Mouse (Mus musculus) MEL (cell line): ENCODE measurements around the gene Disp3. TPM values are rescaled to one million over a fixed set of nuclear protein-coding genes. Genes with fewer than 3 reads are reported as not detected.

Experiments
- DNase-seq: peaks from one replicate; pipeline ENCODE4 v3.0.0; 2011; ENCODE audit warnings: low read depth, low spot score
- H3K27ac ChIP-seq: 2 replicates; pipeline ENCODE4 v1.5.1; 2012; ENCODE audit warnings: low read depth, mild to moderate bottlenecking, control low read depth, low read length, moderate library complexity; ENCODE audit not compliant: control insufficient read depth
- H3K27me3 ChIP-seq, 2 experiments: fragments of 150-350 bp in 1 of 2; sonication (generic) in 1 of 2; 2 replicates each; pipeline ENCODE4 v1.6.1; 2012; ENCODE audit warnings: low read length in 2 of 2, mild to moderate bottlenecking in 2 of 2, improper control_type of control experiment in 1 of 2, moderate library complexity in 1 of 2; ENCODE audit not compliant: insufficient read depth in 2 of 2, control insufficient read depth in 1 of 2
- H3K36me3 ChIP-seq, 2 experiments: 2 replicates each; pipeline ENCODE4 v1.6.1; 2012 to 2014; ENCODE audit warnings: low read length in 2 of 2, improper control_type of control experiment in 1 of 2, inconsistent platforms in 1 of 2, mild to moderate bottlenecking in 1 of 2; ENCODE audit not compliant: insufficient read depth in 2 of 2, control insufficient read depth in 1 of 2
- H3K4me1 ChIP-seq, 2 experiments: fragments of 150-350 bp in 1 of 2; sonication (generic) in 1 of 2; 2 replicates each; pipeline ENCODE4 v1.6.1; 2012; ENCODE audit warnings: low read length in 2 of 2, improper control_type of control experiment in 1 of 2, mild to moderate bottlenecking in 1 of 2; ENCODE audit not compliant: insufficient read depth in 2 of 2, control insufficient read depth in 1 of 2
- H3K4me3 ChIP-seq, 2 experiments: fragments of 150-350 bp in 1 of 2; sonication (generic) in 1 of 2; 2 replicates each; pipeline ENCODE4 v1.5.1; 2012; ENCODE audit warnings: low read depth in 2 of 2, low read length in 2 of 2, mild to moderate bottlenecking in 2 of 2, moderate library complexity in 2 of 2, control low read depth in 1 of 2, improper control_type of control experiment in 1 of 2; ENCODE audit not compliant: control insufficient read depth in 1 of 2, insufficient read depth in 1 of 2
- H3K79me2 ChIP-seq: 2 replicates; pipeline ENCODE4 v1.6.1; 2012; ENCODE audit warnings: mild to moderate bottlenecking, low read length, moderate library complexity; ENCODE audit not compliant: control insufficient read depth, poor library complexity, insufficient read depth
- H3K9ac ChIP-seq: 2 replicates; pipeline ENCODE4 v1.6.1; 2012; ENCODE audit warnings: low read depth, mild to moderate bottlenecking, control low read depth, low read length, moderate library complexity; ENCODE audit not compliant: control insufficient read depth, poor library complexity, severe bottlenecking
- H3K9me3 ChIP-seq: fragments of 150-350 bp; sonication (generic); replicated peaks from 2 replicates; pipeline ENCODE4 v1.6.1; 2012; ENCODE audit warnings: mild to moderate bottlenecking, low read length, improper control_type of control experiment, moderate library complexity; ENCODE audit not compliant: insufficient read depth
- BHLHE40 ChIP-seq: IDR thresholded peaks from 2 replicates; pipeline ENCODE4 v1.6.1; 2012; ENCODE audit warnings: low read depth, mild to moderate bottlenecking, inconsistent platforms, low read length, improper control_type of control experiment, borderline replicate concordance
- E2F4 ChIP-seq: IDR thresholded peaks from 2 replicates; pipeline ENCODE4 v1.6.1; 2011; ENCODE audit warnings: low read depth, low read length, improper control_type of control experiment, borderline replicate concordance
- ELF1 ChIP-seq: IDR thresholded peaks from 2 replicates; pipeline ENCODE4 v1.6.1; 2014; ENCODE audit warnings: low read depth, mild to moderate bottlenecking, inconsistent platforms, low read length, improper control_type of control experiment, moderate library complexity
- EP300 ChIP-seq, 2 experiments: IDR thresholded peaks; 2 replicates each; pipeline ENCODE4 v1.6.1; 2011; ENCODE audit warnings: improper control_type of control experiment in 2 of 2, low read length in 2 of 2, low read depth in 1 of 2, mild to moderate bottlenecking in 1 of 2
- GABPA ChIP-seq: IDR thresholded peaks from 2 replicates; pipeline ENCODE4 v1.6.1; 2012; ENCODE audit warnings: low read depth, mild to moderate bottlenecking, inconsistent platforms, low read length, improper control_type of control experiment, moderate library complexity
- JUND ChIP-seq: IDR thresholded peaks from 2 replicates; pipeline ENCODE4 v1.6.1; 2011; ENCODE audit warnings: low read depth, mild to moderate bottlenecking, improper control_type of control experiment, low read length
- MAFK ChIP-seq: IDR thresholded peaks from 2 replicates; pipeline ENCODE4 v1.6.1; 2011; ENCODE audit warnings: low read depth, mild to moderate bottlenecking, low read length, improper control_type of control experiment, borderline replicate concordance
- MAX ChIP-seq: IDR thresholded peaks from 2 replicates; pipeline ENCODE4 v1.6.1; 2011; ENCODE audit warnings: low read length, improper control_type of control experiment
- MAZ ChIP-seq: IDR thresholded peaks from 2 replicates; pipeline ENCODE4 v1.6.1; 2012; ENCODE audit warnings: low read depth, mild to moderate bottlenecking, inconsistent platforms, low read length, improper control_type of control experiment
- MEF2A ChIP-seq: IDR thresholded peaks from 2 replicates; pipeline ENCODE4 v1.6.1; 2014; ENCODE audit warnings: low read depth, mild to moderate bottlenecking, inconsistent platforms, low read length, improper control_type of control experiment; ENCODE audit not compliant: poor library complexity, insufficient replicate concordance, severe bottlenecking; ENCODE audit errors: extremely low read depth
- MXI1 ChIP-seq: IDR thresholded peaks from 2 replicates; pipeline ENCODE4 v1.6.1; 2011; ENCODE audit warnings: mild to moderate bottlenecking, low read depth, low read length, improper control_type of control experiment
- MYB ChIP-seq: IDR thresholded peaks from 2 replicates; pipeline ENCODE4 v1.6.1; 2011; ENCODE audit warnings: mild to moderate bottlenecking, low read depth, low read length, improper control_type of control experiment
- MYC ChIP-seq: IDR thresholded peaks from 2 replicates; pipeline ENCODE4 v1.6.1; 2011; ENCODE audit warnings: low read depth, mild to moderate bottlenecking, low read length, improper control_type of control experiment, moderate library complexity
- NRF1 ChIP-seq: IDR thresholded peaks from 2 replicates; pipeline ENCODE4 v1.6.1; 2014; ENCODE audit warnings: low read depth, mild to moderate bottlenecking, inconsistent platforms, low read length, improper control_type of control experiment, moderate library complexity; ENCODE audit not compliant: poor library complexity, insufficient read depth, severe bottlenecking
- POLR2AphosphoS2 ChIP-seq: IDR thresholded peaks from 2 replicates; pipeline ENCODE4 v1.6.1; 2011; ENCODE audit warnings: low read length, improper control_type of control experiment
- POLR2AphosphoS5 ChIP-seq: IDR thresholded peaks from 2 replicates; pipeline ENCODE4 v1.6.1; 2012; ENCODE audit warnings: low read depth, borderline replicate concordance, mild to moderate bottlenecking, inconsistent platforms, low read length, moderate library complexity, mixed read lengths
- SIN3A ChIP-seq: IDR thresholded peaks from 2 replicates; pipeline ENCODE4 v1.6.1; 2012; ENCODE audit warnings: low read length, improper control_type of control experiment, inconsistent platforms
- UBTF ChIP-seq: IDR thresholded peaks from 2 replicates; pipeline ENCODE4 v1.6.1; 2012; ENCODE audit warnings: low read depth, mild to moderate bottlenecking, inconsistent platforms, low read length, improper control_type of control experiment, moderate library complexity, borderline replicate concordance; ENCODE audit not compliant: insufficient read depth
- USF1 ChIP-seq: IDR thresholded peaks from 2 replicates; pipeline ENCODE4 v1.6.1; 2014; ENCODE audit warnings: low read depth, mild to moderate bottlenecking, inconsistent platforms, low read length, improper control_type of control experiment, moderate library complexity
- ZC3H11A ChIP-seq: IDR thresholded peaks from 2 replicates; pipeline ENCODE4 v1.6.1; 2012; ENCODE audit warnings: low read depth, mild to moderate bottlenecking, inconsistent platforms, low read length, improper control_type of control experiment
- ZMIZ1 ChIP-seq: IDR thresholded peaks from 2 replicates; pipeline ENCODE4 v1.6.1; 2012; ENCODE audit warnings: low read depth, mild to moderate bottlenecking, inconsistent platforms, low read length, improper control_type of control experiment, moderate library complexity
- ZNF384 ChIP-seq: IDR thresholded peaks from 2 replicates; pipeline ENCODE4 v1.6.1; 2012; ENCODE audit warnings: low read depth, mild to moderate bottlenecking, inconsistent platforms, low read length, improper control_type of control experiment
- polyA plus RNA-seq, 2 experiments: library from polyadenylated mRNA; stranded (reverse) in 1 of 2; unstranded in 1 of 2; fragments of >175 nt in 1 of 2; fragments of >200 nt in 1 of 2; gene quantifications; 2 replicates each; pipeline versions ENCODE4 v1.2.1 to v1.2.4; 2012; ENCODE audit warnings: low replicate concordance in 2 of 2, low read depth in 1 of 2; ENCODE audit not compliant: insufficient read length in 2 of 2, insufficient read depth in 1 of 2, missing spikeins in 1 of 2
- total RNA-seq: library from RNA; depleted of rRNA; stranded (reverse); fragments of 300-350 nt; gene quantifications from 2 replicates; pipeline ENCODE4 v1.2.3, GENCODE M21; 2012

The Disp3 gene
- total and polyA plus RNA-seq, 3 experiments = not detected

GRCm38 (mm10) chr4:148238919-148239318, 48.8 kb downstream of the Disp3 start:
- H3K36me3 ChIP-seq = no peaks in the 10 kb centered on the region
- H3K27me3 ChIP-seq = no peaks in the 10 kb centered on the region
- TF ChIP-seq MYC (no peak), MAZ (no peak), ELF1 (no peak), MAFK (no peak), E2F4 (no peak), UBTF (no peak), NRF1 (no peak), ZMIZ1 (no peak), GABPA (no peak), POLR2AphosphoS2 (no peak)
- TF ChIP-seq, all 39 proteins: peak for 0
- no peak for DNase-seq
- Histone ChIP-seq H3K4me3 (no peak overlapping the region), H3K9ac (no peak overlapping the region), H3K9me3 (no peaks in the 10 kb centered on the region), H3K27ac (no peak overlapping the region), H3K79me2 (no peaks in the 10 kb centered on the region), H3K4me1 (no peaks in the 10 kb centered on the region)

GRCm38 (mm10) chr4:148238218-148238617, 49.5 kb downstream of the Disp3 start:
- Histone ChIP-seq H3K79me2 (no peaks in the 10 kb centered on the region), H3K4me1 (no peaks in the 10 kb centered on the region), H3K27me3 (no peaks in the 10 kb centered on the region), H3K9ac (no peak overlapping the region), H3K4me3 (no peak overlapping the region), H3K27ac (no peak overlapping the region), H3K36me3 (no peaks in the 10 kb centered on the region), H3K9me3 (no peaks in the 10 kb centered on the region)
- DNase-seq = no peak
- TF ChIP-seq ZMIZ1 (no peak), EP300 (IDR thresholded peaks at IDR 0.05; ENCODE audit: low read depth in 1 of 2, low read length in 2 of 2) (no peak), POLR2AphosphoS5 (no peak), POLR2AphosphoS2 (no peak), MAZ (no peak), JUND (no peak), BHLHE40 (no peak), ZC3H11A (no peak), ZNF384 (no peak), MXI1 (no peak), MAX (no peak), MEF2A (no peak), USF1 (no peak), MYB (no peak), SIN3A (no peak)
